Mouse (Mus musculus): ENCODE measurements around the gene Ly6g6e.

Gene Ly6g6e

DNA sequence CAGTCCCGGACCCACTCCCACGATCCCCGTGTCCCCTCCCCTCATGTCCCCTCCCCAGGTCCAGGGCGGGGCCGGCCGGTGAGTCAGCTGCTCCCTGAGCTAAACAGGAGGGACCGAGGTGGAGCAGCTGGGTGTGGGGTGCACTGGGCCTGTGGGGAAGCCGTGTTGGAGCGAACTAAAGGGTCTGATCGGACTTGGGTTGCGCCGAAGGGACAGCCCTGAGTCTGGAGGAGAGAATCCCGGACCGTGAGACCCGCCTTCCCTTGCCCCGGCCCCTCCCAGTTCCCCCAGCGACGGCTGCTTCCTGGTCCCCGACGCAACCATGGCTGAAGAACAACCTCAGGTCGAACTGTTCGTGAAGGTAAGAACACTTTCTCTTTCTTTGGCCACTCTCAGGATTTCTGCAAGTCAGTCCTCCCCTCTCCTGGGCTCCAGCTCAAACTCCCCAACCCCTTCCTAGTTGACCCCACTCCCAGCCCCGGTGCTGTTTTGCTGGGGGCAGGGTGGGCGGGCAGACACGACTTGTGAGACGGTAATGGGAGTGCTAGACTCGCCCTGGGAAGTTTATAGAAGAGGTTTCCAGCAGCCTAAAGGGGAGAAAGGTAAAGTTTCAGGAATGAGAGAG, 26.5 kb upstream of the Ly6g6e start:
- DNase-seq = peak; percentile 93

DNA sequence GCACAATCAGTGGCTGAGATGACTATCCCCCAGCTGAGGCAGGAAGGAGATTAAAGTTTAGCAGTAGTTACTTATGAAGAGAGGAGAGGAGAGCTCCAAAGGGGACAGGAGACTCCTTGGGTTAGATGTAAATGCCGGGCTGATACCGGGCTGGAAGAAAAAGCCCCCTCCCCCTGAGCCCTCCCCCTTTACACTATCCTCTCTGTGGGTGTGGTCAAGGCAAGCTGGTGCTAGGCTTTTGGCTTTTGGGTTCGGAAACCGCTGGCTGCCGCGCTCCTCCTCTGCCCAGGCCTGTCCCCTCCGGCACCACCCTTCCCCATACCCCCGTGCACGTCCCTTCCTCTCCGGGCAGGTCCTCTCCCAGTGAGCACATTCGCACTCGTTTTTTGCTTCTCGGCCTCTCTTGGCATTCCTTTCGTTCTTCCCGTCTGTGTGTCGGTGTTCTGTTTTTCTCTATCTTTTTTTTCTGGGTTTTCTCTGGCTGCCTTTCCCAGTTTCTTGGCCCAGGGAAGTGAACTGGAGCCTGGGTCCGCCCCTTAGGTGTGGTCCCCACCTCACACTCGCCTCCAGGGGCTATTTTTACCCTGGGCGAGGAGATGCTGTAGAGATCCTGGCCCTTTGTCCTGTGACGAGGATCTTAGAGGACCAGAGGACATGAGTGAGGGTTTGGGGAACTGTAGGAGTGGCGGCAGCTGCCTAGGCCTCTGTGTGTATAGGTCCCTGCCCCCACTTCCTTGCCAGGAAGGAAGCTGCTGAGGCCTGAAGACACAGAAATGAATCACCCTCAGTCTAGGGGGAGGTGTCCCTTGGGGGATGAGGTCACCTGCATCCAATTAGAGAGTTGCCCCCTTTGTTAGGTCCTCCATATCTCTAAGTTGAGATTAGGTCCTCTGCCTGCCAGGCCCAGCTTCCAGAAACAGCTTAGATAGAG, 25.3 kb upstream of the Ly6g6e start:
- DNase-seq = peak; percentile 92

DNA sequence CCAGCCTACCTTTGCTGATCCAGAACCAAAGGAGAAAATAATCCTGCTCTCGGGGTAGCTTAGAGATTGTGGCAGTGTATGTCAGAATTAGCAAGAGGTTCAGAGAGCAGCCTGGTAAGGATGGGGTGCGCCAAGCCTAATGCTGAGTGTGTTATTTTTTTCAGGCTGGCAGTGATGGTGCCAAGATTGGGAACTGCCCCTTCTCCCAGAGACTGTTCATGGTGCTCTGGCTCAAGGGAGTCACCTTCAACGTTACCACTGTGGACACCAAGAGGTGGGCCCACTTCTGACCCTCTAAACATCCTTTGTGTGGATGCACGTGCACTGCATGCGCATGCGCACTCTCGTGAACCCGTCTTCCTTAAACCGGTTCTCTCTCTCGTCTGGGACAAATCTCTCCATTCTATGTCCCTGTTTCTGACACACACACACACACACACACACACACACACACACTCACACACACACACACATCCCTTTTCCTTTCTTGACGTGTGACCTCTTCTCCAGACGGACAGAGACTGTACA, 24.4 kb upstream of the Ly6g6e start:
- DNase-seq = no peak

DNA sequence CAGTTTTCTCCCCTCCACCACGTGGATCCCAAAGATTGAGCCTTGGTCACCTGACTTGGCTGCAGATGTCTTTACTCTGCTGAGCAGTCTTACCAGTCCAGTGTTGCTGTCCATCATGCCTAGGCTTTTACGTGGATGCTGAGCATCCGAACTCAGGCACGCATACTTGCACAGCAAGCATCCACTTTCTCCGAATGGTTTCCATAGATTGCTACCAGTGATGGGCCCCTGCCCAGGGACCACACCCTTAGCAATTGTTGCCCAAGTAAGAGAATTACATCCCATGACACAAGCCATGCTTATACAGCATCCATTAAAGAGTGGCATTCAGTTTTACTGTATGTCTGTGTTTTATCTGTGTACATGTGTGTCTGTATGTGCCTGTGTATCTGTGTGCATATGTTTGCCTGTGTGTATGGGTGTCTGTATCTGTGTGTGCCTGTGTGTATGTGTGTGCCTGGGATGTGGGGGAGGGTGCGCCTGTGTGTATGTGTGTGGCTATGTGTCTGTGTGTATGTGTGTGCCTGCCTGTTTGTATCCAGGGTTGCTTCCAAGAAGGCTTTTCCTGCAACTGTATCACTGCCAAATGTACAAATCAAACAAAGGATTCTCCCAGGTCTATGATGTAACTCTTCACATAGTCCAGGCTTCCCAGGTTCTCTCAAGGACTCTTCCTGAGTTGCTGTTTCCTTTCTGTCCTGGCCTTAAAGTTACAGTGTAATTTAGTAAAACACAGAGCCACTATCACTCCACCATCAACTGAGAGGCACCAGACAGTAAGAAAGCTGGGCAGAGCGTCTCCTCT, 20.8 kb upstream of the Ly6g6e start:
- DNase-seq = peak; percentile 43

DNA sequence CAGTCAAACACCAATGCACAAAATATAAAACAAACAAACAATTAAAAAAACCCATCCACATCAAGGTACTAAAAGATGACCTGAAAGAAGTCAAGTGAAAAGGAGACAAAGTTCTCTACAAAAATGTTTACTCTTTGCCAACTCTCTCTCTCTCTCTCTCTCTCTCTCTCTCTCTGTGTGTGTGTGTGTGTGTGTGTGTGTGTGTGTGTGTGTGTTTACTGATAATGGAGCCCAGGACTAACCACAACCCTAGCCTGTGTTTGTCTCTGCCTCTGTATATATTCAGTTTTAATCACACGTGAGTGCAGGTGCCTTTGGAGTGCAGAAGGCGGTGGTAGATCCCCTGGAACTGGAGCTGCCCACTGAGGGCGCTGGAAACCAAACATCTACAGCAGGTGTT, 19.6 kb upstream of the Ly6g6e start:
- no peak for DNase-seq

DNA sequence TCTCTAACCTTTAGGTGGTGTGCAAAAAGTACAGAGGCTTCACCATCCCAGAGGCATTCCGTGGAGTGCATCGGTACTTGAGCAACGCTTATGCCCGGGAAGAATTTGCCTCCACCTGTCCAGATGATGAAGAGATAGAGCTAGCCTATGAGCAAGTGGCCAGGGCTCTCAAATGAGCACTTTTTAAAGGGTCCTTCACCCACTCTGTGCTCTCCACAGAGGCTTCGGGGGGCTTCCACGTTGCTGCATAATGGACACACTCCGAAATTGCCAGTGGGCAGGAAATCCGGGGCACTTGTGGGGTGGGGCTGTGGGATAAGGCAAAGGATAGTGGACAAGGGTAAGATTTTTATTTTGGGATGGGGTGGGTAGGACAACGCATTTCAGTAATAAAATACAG, 18.4 kb upstream of the Ly6g6e start:
- no peak for DNase-seq

DNA sequence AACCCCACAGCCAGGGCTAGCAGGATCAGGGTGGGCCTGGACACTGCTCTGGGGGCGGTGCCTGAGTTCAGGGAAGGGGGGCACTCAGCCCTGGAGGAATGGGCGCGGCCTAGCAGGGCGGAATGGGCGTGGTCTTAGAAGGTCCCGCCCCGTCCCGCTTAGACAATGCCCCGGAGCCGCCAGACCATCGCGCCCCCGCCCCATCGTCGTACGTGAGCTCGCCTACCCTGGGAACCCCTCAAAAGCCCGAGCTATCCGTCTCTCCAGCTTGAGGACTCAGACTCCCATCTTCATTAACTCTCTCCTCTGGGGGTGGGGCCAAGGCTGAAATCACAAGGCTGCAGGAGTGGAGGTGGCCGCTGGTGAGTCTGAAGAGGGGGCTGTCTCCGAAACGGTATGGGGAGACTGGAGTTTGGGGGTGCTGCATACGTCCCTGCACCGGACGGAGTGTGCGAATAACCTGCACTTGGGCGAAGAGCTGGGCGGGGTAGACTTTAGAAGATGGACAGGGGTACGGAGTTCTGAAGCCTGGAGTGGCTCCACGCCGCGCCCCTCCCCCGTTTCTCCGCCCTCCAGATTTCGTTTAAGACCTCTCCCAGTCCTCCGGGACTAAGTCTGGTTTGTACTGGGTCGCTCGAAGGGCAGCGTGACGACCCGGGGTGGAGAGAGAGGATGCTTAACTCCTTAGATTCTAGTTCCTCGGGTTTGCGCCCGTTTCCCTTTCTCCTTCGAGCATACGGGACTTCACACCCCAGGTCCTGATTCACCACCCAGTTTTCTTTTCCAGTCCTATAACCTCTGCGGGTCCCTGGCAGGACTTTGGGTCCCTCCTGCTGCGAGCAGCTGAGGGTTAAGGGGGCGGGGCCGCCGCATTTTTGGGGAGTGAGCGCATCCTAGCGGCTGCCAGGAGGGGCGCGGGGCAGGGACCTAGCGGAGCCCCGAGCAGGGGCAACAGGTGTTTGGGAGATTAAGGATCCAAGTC, 17.5 kb upstream of the Ly6g6e start, which contains the start of gene Ddah2:
Gene Ddah2, plus strand, starts transcription at position 125 of the 982 bp plus-strand sequence.
- DNase-seq = peak; percentile 97

DNA sequence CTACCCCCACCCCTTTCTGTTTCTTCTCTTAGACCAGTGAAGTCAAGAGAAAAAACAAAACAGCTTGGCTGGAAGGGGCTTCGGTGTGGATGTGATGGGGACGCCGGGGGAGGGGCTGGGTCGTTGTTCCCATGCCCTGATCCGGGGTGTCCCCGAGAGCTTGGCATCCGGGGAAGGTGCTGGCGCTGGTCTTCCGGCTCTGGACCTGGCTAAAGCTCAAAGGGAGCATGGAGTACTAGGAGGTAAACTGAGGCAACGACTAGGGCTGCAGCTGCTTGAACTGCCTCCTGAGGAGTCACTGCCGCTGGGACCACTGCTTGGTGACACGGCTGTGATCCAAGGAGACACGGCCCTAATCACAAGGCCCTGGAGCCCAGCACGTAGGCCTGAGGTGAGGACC, 16.6 kb upstream of the Ly6g6e start:
- no peak for DNase-seq

DNA sequence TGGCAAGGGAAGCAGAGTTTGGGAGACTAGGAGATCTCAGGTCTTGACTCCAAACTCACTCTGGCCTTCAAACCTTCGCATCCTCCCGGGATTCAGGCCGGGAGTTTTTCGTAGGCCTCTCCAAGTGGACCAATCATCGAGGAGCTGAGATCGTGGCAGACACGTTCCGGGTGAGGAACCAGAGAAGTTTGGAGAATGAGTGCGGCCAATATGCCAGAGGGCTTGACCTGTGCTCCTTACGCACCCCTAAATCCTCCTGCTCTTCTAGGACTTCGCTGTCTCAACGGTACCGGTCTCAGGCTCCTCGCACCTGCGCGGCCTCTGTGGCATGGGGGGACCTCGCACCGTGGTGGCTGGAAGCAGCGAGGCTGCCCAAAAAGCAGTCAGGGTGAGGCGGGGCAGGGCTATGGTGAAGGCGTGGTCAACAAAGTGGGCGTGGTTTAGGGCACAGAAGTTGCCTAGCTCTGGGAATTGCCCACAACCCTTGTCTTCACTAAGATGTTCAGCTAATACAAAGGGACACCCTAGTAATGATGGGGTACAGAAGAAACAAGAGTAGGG, 15.9 kb upstream of the Ly6g6e start:
- peak; percentile 70 for DNase-seq

DNA sequence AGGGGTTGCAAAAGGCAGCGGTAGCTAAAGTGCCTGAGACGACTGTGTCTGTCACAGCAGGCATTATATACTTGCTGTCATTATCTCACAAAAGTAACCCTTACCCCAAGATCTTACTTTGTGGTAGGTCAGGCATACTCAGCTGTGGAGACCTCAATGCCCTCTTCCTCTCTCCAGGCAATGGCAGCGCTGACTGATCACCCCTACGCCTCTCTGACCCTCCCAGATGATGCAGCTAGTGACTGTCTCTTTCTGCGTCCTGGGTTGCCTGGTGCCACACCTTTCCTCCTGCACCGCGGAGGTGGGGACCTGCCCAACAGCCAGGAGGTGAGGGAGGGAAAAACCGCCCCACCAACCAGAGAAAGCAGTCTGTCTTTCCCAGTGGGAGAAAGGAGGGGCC, 15.4 kb upstream of the Ly6g6e start:
- no peak for DNase-seq

DNA sequence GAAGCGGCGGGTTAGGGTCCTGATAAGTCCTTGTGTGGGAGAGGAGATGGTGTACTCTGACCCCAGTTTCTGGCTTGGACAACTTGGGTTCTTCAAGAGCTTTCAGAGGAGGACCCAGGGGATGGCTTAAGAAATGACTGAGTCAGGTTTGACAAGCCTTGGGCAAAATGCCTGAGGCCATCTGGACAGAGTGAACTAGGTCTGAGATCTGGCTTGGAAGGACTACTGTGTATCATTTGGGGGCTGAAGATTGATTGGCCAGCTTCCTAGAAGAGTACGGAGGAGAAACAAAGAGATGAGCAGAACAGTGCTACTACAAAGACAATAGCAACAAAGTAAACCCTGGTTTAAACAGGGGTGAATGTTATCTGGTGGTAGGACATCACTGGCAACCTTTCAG, 13.2 kb upstream of the Ly6g6e start:
- DNase-seq = no peak

DNA sequence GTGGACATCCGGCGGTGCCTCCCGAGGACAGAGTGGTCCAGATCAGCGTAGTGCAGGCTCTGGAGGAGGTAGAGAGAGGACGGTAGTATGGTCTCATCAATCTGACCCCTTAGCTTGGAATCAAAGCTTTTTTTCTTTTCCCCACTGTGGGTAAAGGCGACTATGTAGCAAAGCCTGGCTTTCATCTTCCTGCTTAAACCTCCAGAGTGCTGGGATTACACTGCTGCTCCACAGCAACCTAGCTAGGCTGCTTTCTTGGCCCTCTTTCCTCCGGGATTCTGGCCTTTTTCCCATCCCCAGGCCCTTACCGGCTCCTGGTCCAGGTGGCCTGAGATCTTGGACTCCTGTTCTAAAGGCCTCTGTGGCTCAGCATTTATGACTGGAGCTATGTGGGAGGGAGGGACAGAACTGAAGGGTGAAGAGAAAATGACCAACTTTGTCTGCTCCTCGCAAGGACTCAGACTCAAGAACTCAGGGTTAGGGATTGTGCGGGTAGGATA, 12.3 kb upstream of the Ly6g6e start:
- DNase-seq = no peak

DNA sequence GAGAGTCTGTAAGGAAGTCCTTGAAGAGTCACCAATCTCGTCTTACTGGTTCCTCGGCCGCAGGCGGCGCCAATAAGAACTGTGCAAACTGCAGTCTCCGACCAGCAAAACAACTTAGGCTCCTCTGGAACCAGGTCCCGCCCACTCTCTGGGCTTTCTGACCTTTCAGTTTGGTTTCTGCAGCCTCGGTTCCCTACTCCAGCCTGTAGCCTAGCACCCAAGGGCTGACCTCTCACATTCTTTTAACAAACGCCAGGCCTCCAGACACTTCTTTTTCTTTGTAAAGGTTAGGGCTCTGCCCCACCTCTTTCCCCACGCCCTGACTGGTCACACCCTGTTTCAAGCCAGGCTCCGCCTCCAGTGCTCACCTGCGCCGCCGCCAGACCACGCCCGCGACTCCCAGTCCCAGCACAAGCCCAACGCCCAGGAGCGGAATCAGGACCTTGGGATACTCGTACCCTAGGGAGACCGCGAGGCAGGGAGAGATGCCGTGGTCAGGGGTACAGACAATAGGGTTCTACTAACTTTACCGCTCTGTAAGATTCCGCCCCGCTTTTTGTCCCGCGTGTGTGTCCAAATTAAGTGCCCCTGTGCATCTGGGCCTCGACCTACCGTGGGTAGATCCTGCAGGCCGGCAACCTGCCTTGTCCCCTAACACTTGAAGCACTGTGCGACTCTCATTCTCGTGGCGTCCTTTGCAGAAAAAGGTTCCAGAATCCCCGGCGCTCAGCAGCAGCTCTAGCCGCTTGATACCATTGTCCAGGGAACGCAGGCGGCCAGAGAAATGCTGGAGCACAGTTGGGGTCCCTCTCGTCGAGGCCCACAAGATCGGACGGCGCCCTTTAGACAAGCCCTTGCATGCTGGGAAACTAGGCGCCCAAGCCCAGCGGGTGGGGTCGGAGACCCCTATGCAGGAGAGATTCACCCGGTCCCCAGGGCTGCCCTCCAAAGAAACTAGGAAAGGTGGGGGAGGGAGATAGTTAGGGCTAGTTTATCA, 11.5 kb upstream of the Ly6g6e start, which contains the start of gene Ly6g6c:
Gene Ly6g6c, plus strand, starts transcription at position 438 of the 997 bp plus-strand sequence.
- DNase-seq = peak; percentile 88

DNA sequence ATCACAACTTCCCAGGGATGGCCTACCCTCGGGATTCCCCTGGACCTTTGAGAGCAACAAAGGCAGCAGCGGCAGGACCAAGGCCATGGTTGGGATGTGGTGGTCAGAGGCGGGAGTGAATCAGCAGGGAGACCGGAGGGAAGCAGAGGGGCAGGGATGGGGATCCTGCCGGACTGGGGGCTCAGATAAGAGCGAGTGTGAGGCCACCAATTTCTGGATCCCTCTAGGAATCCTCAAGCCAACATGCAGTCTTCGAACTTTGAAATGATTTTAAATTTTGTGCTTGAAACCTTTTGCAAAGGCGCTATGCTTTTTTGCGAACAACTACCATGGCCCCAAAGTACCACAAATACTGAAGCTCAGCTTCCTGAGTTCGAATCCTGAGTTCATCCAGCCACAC, 10.6 kb upstream of the Ly6g6e start, which contains the start of gene Mpig6b:
Gene Mpig6b, minus strand, starts transcription at position 101 of the 400 bp plus-strand sequence.
- DNase-seq = no peak

DNA sequence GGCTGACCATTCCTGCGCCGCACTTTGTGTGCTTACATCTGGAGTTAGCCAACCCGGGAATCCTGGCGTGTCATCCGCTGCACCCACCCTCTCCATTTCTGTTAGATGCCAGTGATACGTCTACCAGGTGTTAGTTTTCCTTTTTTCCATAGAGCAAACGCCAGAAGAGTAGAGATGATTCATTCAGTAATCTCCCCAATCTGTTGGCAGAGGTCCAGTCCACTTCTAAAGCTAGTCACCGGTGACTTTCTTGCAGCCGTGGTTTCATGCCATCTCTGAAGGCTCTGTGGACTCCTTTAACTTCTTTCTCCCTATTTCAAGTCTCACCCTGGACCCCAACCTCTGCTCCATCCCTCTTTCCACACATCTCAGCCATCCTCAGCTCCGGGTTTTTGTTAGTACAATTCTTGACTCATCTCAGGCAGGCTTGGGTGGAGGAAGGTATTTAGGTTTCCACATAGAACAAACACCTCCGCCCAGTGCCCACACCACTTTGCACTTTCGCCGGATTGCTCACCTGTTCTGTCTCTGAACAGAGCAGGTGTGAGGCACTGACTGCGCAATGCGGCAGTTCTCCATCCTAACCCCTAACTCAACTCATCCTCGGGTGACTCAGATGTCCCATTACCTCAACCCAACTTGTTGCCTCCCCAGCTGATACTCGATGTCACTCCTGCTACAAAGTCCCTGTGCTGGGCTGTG, 8.3 kb upstream of the Ly6g6e start:
- no peak for DNase-seq

DNA sequence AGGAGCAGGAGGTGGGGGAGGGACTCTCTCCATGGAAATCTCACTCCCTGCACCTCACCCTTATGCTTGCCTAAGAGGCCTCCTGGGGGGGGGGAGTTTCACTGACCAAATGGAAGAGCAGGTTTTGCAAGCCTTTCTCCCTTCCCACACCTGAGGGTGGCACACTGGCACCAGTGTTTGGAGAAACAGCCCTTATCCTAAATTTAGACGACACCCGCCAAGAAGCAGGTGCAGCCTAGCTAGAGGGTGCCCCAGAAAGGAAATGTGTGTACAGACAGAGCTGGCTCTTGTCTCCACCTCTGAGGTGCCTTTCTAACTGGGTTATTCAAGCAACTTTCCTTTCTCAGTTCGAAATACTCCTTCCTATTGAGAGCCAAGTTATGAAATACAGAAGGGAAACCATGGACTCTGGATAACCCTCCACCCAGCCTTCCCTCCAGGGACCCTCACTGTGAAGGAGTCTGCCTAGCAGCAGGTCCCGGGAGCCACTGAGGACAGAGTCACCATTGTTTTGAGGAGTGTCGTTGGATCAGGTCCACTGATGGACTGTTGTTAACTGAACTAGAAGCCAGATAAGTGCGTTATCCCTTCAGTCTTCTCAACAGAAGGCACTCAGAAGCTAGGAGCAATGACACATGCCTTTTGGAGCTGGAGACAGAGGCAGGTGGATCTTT, 6.0 kb upstream of the Ly6g6e start:
- DNase-seq = peak; percentile 55

DNA sequence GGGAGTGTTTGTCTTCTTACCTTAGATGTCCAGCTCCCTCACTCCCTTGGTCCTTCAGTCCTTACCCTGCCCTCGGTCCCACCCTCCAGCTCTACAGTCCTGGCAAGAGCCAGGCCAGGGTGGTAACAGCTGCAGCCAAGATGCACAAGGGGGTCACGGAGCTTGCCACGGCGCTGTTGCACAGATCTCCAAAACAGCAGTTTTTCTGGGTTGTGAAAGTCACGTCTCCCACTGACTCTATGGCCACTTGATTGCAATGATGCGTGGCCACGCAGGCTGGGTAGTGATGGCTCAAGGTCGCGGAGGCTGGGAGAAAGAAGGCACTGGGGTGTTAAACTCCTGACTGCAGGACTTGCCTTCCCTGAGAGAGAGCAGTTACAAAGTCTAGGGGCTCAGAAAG, 5.2 kb upstream of the Ly6g6e start:
- no peak for DNase-seq

DNA sequence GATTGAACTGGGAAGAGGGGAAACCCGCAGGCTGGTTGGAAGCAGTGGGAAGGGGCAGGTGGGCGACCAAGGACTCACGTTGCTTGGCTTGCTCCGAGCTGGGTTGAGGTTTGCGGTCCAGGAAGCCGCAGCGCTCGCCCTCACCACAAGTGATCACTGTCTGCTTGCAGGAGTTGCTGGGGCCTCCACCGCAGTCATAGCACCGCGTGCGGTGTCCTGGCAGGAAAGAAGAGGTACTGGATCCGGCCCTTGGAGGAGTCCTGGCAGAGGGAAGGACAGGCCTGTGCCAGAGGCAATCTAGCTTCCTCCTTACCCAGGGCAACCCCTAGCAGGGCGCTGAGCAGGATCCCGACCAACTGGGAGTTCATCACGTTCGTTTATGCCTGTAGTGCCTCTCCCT, 2.6 kb upstream of the Ly6g6e start:
- DNase-seq = no peak

DNA sequence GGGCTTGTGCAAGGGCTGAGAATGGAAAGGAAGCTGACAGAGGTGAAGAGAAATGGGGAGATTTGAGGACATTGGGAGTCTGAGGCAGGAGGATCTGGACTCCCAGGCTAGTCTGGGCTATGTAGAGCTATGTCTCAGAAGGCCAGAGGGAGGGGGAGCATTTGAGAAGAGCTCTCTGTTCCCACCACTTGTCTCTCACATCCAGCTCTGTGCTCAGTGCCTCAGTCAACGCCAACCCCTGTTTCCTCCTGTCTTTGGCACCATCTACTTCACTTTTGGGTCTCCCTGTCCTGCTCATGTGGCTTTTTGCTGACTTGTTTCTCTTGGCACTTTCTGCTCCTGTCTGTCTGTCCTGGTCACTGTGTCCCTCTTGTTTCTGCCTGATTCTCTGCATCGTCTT, 583 bp downstream of the Ly6g6e start:
- DNase-seq = no peak

Data from lung, postnatal 10 days (tissue).